Mouse (Mus musculus): Measurements from ENCODE around the gene Lrrn2. TPM values are rescaled to one million over a fixed set of nuclear protein-coding genes. Genes with fewer than 3 reads are reported as not detected.

The Lrrn2 gene
- total RNA-seq, 2 experiments from 2014 or later = 0.07 TPM; not detected in 1

Other genes starting within 250 kb of the Lrrn2 start
- not detected in 2 replicates for gene Nfasc, start 138.5 kb upstream of the Lrrn2 start, total RNA-seq (2015)
- gene Nfasc, start 138.5 kb upstream of the Lrrn2 start, total RNA-seq (2017) = not detected in 2 replicates
- gene Mdm4, start 150.3 kb downstream of the Lrrn2 start, total RNA-seq (2015) = 66.6 and 69.0 TPM in 2 replicates
- 88.5 and 97.9 TPM in 2 replicates for gene Mdm4, start 150.3 kb downstream of the Lrrn2 start, total RNA-seq (2017)
- 0.67 and 1.1 TPM in 2 replicates for gene Pik3c2b, start 165.4 kb downstream of the Lrrn2 start, total RNA-seq (2015)
- 0.48 and 0.98 TPM in 2 replicates for gene Pik3c2b, start 165.4 kb downstream of the Lrrn2 start, total RNA-seq (2017)

Data from megakaryocyte, adult 5-6 weeks (primary cell).